Mouse (Mus musculus): ENCODE data around the gene Sp3. TPM values are rescaled to one million over a fixed set of nuclear protein-coding genes. Genes with fewer than 3 reads are reported as not detected.
"Not testable (repeated sequence)": the region's sequence is repeated elsewhere in the genome, so short reads cannot be mapped to it uniquely, and the experiment has no call there.

The Sp3 gene
- polyA plus RNA-seq, 1 experiment, result not detected

- Histone ChIP-seq H3K27ac (ENCODE audit: insufficient read depth, low read depth, low read length) (no peak overlapping the region), H3K4me3 (ENCODE audit: insufficient read depth, low read depth, low read length) (no peak overlapping the region), H3K4me1 (ENCODE audit: control insufficient read depth, insufficient read depth, low read length) (no peaks in the 10 kb centered on the region)
- TF ChIP-seq POLR2A (IDR thresholded peaks at IDR 0.05; ENCODE audit: insufficient read depth, low read depth, low read length) (no peak), CTCF (IDR thresholded peaks at IDR 0.05; ENCODE audit: insufficient read depth, low read depth, low read length) (no peak)
- 76% methylated on average over 7 of the region's 7 CpGs for WGBS
Measured at GRCm38 (mm10) chr2:72915245-72915930, 64.9 kb downstream of the Sp3 start.

GRCm38 (mm10) chr2:72913458-72913760 is 66.8 kb downstream of the Sp3 start:
- Histone ChIP-seq H3K27ac (ENCODE audit: insufficient read depth, low read depth, low read length) (no peak overlapping the region), H3K4me3 (ENCODE audit: insufficient read depth, low read depth, low read length) (no peak overlapping the region), H3K4me1 (ENCODE audit: control insufficient read depth, insufficient read depth, low read length) (no peaks in the 10 kb centered on the region)
- TF ChIP-seq POLR2A (IDR thresholded peaks at IDR 0.05; ENCODE audit: insufficient read depth, low read depth, low read length), result no peak
- TF ChIP-seq CTCF (IDR thresholded peaks at IDR 0.05; ENCODE audit: insufficient read depth, low read depth, low read length), result no peak
- 59% methylated on average over 7 of the region's 7 CpGs for WGBS

GRCm38 (mm10) chr2:72912708-72913457 is 67.4 kb downstream of the Sp3 start:
- Histone ChIP-seq H3K4me3 (ENCODE audit: insufficient read depth, low read depth, low read length) (no peak overlapping the region), H3K4me1 (ENCODE audit: control insufficient read depth, insufficient read depth, low read length) (no peaks in the 10 kb centered on the region), H3K27ac (ENCODE audit: insufficient read depth, low read depth, low read length) (no peak overlapping the region)
- WGBS, result 84% methylated on average over 11 of the region's 11 CpGs
- no peak for TF ChIP-seq POLR2A (IDR thresholded peaks at IDR 0.05; ENCODE audit: insufficient read depth, low read depth, low read length)

- 84% methylated on average over 9 of the region's 9 CpGs for WGBS
- no peak overlapping the region for H3K4me3 ChIP-seq (ENCODE audit: insufficient read depth, low read depth, low read length)
- TF ChIP-seq CTCF (IDR thresholded peaks at IDR 0.05; ENCODE audit: insufficient read depth, low read depth, low read length) (no peak), POLR2A (IDR thresholded peaks at IDR 0.05; ENCODE audit: insufficient read depth, low read depth, low read length) (no peak)
- H3K4me1 ChIP-seq (ENCODE audit: control insufficient read depth, insufficient read depth, low read length), result no peaks in the 10 kb centered on the region
- H3K27ac ChIP-seq (ENCODE audit: insufficient read depth, low read depth, low read length), result no peak overlapping the region
Measured at GRCm38 (mm10) chr2:72911527-72911926, 68.7 kb downstream of the Sp3 start.

GRCm38 (mm10) chr2:72909046-72909445 is 71.2 kb downstream of the Sp3 start:
- WGBS, result 76% methylated on average over 4 of the region's 4 CpGs
- no peak for TF ChIP-seq POLR2A (IDR thresholded peaks at IDR 0.05; ENCODE audit: insufficient read depth, low read depth, low read length)
- TF ChIP-seq CTCF (IDR thresholded peaks at IDR 0.05; ENCODE audit: insufficient read depth, low read depth, low read length), result no peak
- no peak overlapping the region for H3K4me3 ChIP-seq (ENCODE audit: insufficient read depth, low read depth, low read length)
- no peaks in the 10 kb centered on the region for H3K4me1 ChIP-seq (ENCODE audit: control insufficient read depth, insufficient read depth, low read length)
- H3K27ac ChIP-seq (ENCODE audit: insufficient read depth, low read depth, low read length), result no peak overlapping the region

GRCm38 (mm10) chr2:72908191-72908910 is 71.9 kb downstream of the Sp3 start:
- Histone ChIP-seq H3K4me1 (ENCODE audit: control insufficient read depth, insufficient read depth, low read length) (no peaks in the 10 kb centered on the region), H3K4me3 (ENCODE audit: insufficient read depth, low read depth, low read length) (no peak overlapping the region), H3K27ac (ENCODE audit: insufficient read depth, low read depth, low read length) (no peak overlapping the region)
- 87% methylated on average over 20 of the region's 20 CpGs for WGBS
- TF ChIP-seq CTCF (IDR thresholded peaks at IDR 0.05; ENCODE audit: insufficient read depth, low read depth, low read length) (no peak), POLR2A (IDR thresholded peaks at IDR 0.05; ENCODE audit: insufficient read depth, low read depth, low read length) (no peak)

GRCm38 (mm10) chr2:72906745-72907144 is 73.5 kb downstream of the Sp3 start:
- TF ChIP-seq CTCF (IDR thresholded peaks at IDR 0.05; ENCODE audit: insufficient read depth, low read depth, low read length) (no peak), POLR2A (IDR thresholded peaks at IDR 0.05; ENCODE audit: insufficient read depth, low read depth, low read length) (no peak)
- no peak overlapping the region for H3K27ac ChIP-seq (ENCODE audit: insufficient read depth, low read depth, low read length)
- 75% methylated on average over 8 of the region's 8 CpGs for WGBS

GRCm38 (mm10) chr2:72902816-72903680 is 77.2 kb downstream of the Sp3 start:
- not testable (repeated sequence) for H3K4me3 ChIP-seq (ENCODE audit: insufficient read depth, low read depth, low read length); H3K4me1 ChIP-seq (ENCODE audit: control insufficient read depth, insufficient read depth, low read length); H3K27ac ChIP-seq (ENCODE audit: insufficient read depth, low read depth, low read length)
- 87% methylated on average over 16 of the region's 16 CpGs for WGBS

More at GRCm38 (mm10) chr2:72906745-72907144, 73.5 kb downstream of the Sp3 start:
- no peak overlapping the region for H3K4me3 ChIP-seq (ENCODE audit: insufficient read depth, low read depth, low read length)
- H3K4me1 ChIP-seq (ENCODE audit: control insufficient read depth, insufficient read depth, low read length), result no peaks in the 10 kb centered on the region

Data from olfactory bulb, adult 2 months (tissue).